Comparison of ENCODE assay signal across 20 mouse cellular contexts in genomic region chr3:130685014-130685366, GRCm38 (mm10).
"Had no signal": no experiment of that assay in that cellular context is flagged by ENCODE, and none has a peak within 500 bp of the region (broad histone marks: within the 10 kb centered on the region; RNA-seq: fewer than 3 reads in every experiment).

No protein-coding gene starts in this region.

- DNase-seq: kidney, postnatal 10 days; left cerebral cortex, postnatal 4 days; lung, adult 2 months; right cerebral cortex, adult 18-20 months; right cerebral cortex, postnatal 14 days; right cerebral cortex, postnatal 4 days; thymus, adult 2 months; thymus, postnatal 14 days; thymus, postnatal 4 days had no signal

- H3K27ac ChIP-seq: kidney, embryonic 15.5 days; limb, embryonic 12.5 days; limb, embryonic 15.5 days; liver, embryonic 14.5 days; macrophage; midbrain, embryonic 12.5 days; midbrain, embryonic 15.5 days; neural tube, embryonic 12.5 days; neural tube, embryonic 15.5 days; stomach, postnatal 0 days had no signal

- H3K4me2 ChIP-seq: kidney, embryonic 15.5 days; limb, embryonic 12.5 days; limb, embryonic 15.5 days; midbrain, embryonic 12.5 days; midbrain, embryonic 15.5 days; neural tube, embryonic 12.5 days; neural tube, embryonic 15.5 days had no signal

- H3K27me3 ChIP-seq: kidney, embryonic 15.5 days; limb, embryonic 12.5 days; limb, embryonic 15.5 days; midbrain, embryonic 15.5 days; neural tube, embryonic 12.5 days; neural tube, embryonic 15.5 days had no signal

- H3K9me3 ChIP-seq: kidney, embryonic 15.5 days; limb, embryonic 12.5 days; limb, embryonic 15.5 days; midbrain, embryonic 12.5 days; midbrain, embryonic 15.5 days; neural tube, embryonic 12.5 days; neural tube, embryonic 15.5 days had no signal

- H3K9ac ChIP-seq: kidney, embryonic 15.5 days; limb, embryonic 12.5 days; limb, embryonic 15.5 days; liver, embryonic 14.5 days; midbrain, embryonic 12.5 days; midbrain, embryonic 15.5 days; neural tube, embryonic 12.5 days; neural tube, embryonic 15.5 days had no signal

- ATAC-seq: intestine, postnatal 0 days; midbrain, embryonic 15.5 days had no signal

- H3K4me1 ChIP-seq: kidney, embryonic 15.5 days; limb, embryonic 15.5 days; midbrain, embryonic 12.5 days; midbrain, embryonic 15.5 days; neural tube, embryonic 15.5 days had no signal

- H3K36me3 ChIP-seq: kidney, embryonic 15.5 days; limb, embryonic 12.5 days; limb, embryonic 15.5 days; midbrain, embryonic 12.5 days; midbrain, embryonic 15.5 days; neural tube, embryonic 12.5 days; neural tube, embryonic 15.5 days had no signal

- H3K4me3 ChIP-seq: kidney, embryonic 15.5 days; limb, embryonic 12.5 days; limb, embryonic 15.5 days; midbrain, embryonic 12.5 days; midbrain, embryonic 15.5 days; neural tube, embryonic 12.5 days; neural tube, embryonic 15.5 days had no signal
